Mouse (Mus musculus): ENCODE measurements around the gene Retreg2. TPM values are rescaled to one million over a fixed set of nuclear protein-coding genes. Genes with fewer than 3 reads are reported as not detected.

The Retreg2 gene
- total RNA-seq, 2 experiments from 2014 or later: 22.2 to 23.5 TPM

Other genes with a start within 250 kb of the Retreg2 start
- not detected for gene Cryba2, start 249.6 kb upstream of the Retreg2 start, total RNA-seq (2021)
- gene Cfap65, start 207.2 kb upstream of the Retreg2 start, total RNA-seq (2021): not detected
- under 1 TPM in 1 of 2 experiments, not detected in 1; 0.14 TPM for gene Ihh, start 191.1 kb upstream of the Retreg2 start, total RNA-seq (2021)
- 1 to 10 TPM; 4.5 TPM for gene Nhej1, start 17.6 kb upstream of the Retreg2 start, total RNA-seq (2021)
- gene Slc23a3, start 8.9 kb upstream of the Retreg2 start, total RNA-seq (2021): under 1 TPM; 0.56 to 0.57 TPM
- gene Cnppd1, start 67 bp upstream of the Retreg2 start, total RNA-seq (2021): 10 to 100 TPM; 23.2 to 30.0 TPM
- 10 to 100 TPM; 14.9 to 17.6 TPM for gene Zfand2b, start 25.9 kb downstream of the Retreg2 start, total RNA-seq (2021)
- gene Abcb6, start 37.6 kb downstream of the Retreg2 start, total RNA-seq (2021): 10 to 100 TPM; 28.8 to 30.4 TPM
- gene Ankzf1, start 49.4 kb downstream of the Retreg2 start, total RNA-seq (2021): 10 to 100 TPM; 13.3 to 13.5 TPM
- gene Atg9a, start 49.4 kb downstream of the Retreg2 start, total RNA-seq (2021): 10 to 100 TPM; 73.8 to 76.3 TPM
- gene Glb1l, start 68.0 kb downstream of the Retreg2 start, total RNA-seq (2021): 1 to 10 TPM; 2.5 to 4.0 TPM
- 10 to 100 TPM; 38.1 to 41.0 TPM for gene Stk16, start 68.1 kb downstream of the Retreg2 start, total RNA-seq (2021)
- gene Tuba4a, start 77.1 kb downstream of the Retreg2 start, total RNA-seq (2021): 100 to 1,000 TPM; 778 to 837 TPM
- gene A630095N17Rik, start 89.3 kb downstream of the Retreg2 start, total RNA-seq (2021): not detected
- 100 to 1,000 TPM; 104 to 112 TPM for gene Dnajb2, start 93.6 kb downstream of the Retreg2 start, total RNA-seq (2021)
- gene Ptprn, start 121.7 kb downstream of the Retreg2 start, total RNA-seq (2021): under 1 TPM; 0.92 to 0.95 TPM
- not detected for gene Resp18, start 135.6 kb downstream of the Retreg2 start, total RNA-seq (2021)
- gene Dnpep, start 175.2 kb downstream of the Retreg2 start, total RNA-seq (2021): 10 to 100 TPM; 78.0 to 89.7 TPM
- gene Des, start 217.6 kb downstream of the Retreg2 start, total RNA-seq (2021): 1,000 to 10,000 TPM; 1,347 to 1,420 TPM
- gene Speg, start 232.5 kb downstream of the Retreg2 start, total RNA-seq (2021): 100 to 1,000 TPM; 120 to 128 TPM